Mouse (Mus musculus): ENCODE measurements around the gene Cmtr1. TPM values are rescaled to one million over a fixed set of nuclear protein-coding genes. Genes with fewer than 3 reads are reported as not detected.
A peak's percentile ranks its signal among the peaks of the same experiment; 100 is the strongest.

Cmtr1 gene
- polyA plus RNA-seq, 1 experiment from 2014 or later, result 65.1 TPM

GRCm38 (mm10) chr17:29669936-29670335 is 9.5 kb downstream of the Cmtr1 start:
- peak overlapping the region; percentile 11; the same call in 1 of the 2 replicates for H3K4me3 ChIP-seq (replicated peaks)
- no peaks in the 10 kb centered on the region for H3K9me3 ChIP-seq (replicated peaks)
- H3K4me1 ChIP-seq (replicated peaks), result peaks cover 41% of the 10 kb centered on the region
- peaks cover 80% of the 10 kb centered on the region for H3K36me3 ChIP-seq (replicated peaks)
- peak overlapping the region; percentile 41 for H3K9ac ChIP-seq
- peak; percentile 95 for ATAC-seq (ENCODE audit: insufficient read depth)
- H3K27ac ChIP-seq (replicated peaks), result peak overlapping the region; percentile 87
- no peaks in the 10 kb centered on the region for H3K27me3 ChIP-seq
- H3K4me2 ChIP-seq, result peak overlapping the region; percentile 56

GRCm38 (mm10) chr17:29671021-29671420 is 10.6 kb downstream of the Cmtr1 start:
- peaks cover 41% of the 10 kb centered on the region for H3K4me1 ChIP-seq (replicated peaks)
- no peaks in the 10 kb centered on the region for H3K27me3 ChIP-seq
- H3K9ac ChIP-seq, result no peak overlapping the region
- H3K9me3 ChIP-seq (replicated peaks), result no peaks in the 10 kb centered on the region
- peaks cover 81% of the 10 kb centered on the region for H3K36me3 ChIP-seq (replicated peaks)
- 87% methylated on average over 2 of the region's 2 CpGs for WGBS (ENCODE audit: insufficient replicate concordance)
- no peak overlapping the region for H3K4me3 ChIP-seq (replicated peaks)
- no peak overlapping the region for H3K4me2 ChIP-seq
- ATAC-seq (ENCODE audit: insufficient read depth), result no peak
- peak overlapping the region; percentile 87 for H3K27ac ChIP-seq (replicated peaks)

- WGBS (ENCODE audit: insufficient replicate concordance), result 82% methylated on average over 4 of the region's 4 CpGs
- no peak overlapping the region for H3K9ac ChIP-seq
- H3K9me3 ChIP-seq (replicated peaks), result no peaks in the 10 kb centered on the region
- H3K27me3 ChIP-seq, result no peaks in the 10 kb centered on the region
- no peak overlapping the region for H3K4me2 ChIP-seq
- peaks cover 30% of the 10 kb centered on the region for H3K4me1 ChIP-seq (replicated peaks)
- H3K36me3 ChIP-seq (replicated peaks), result peaks cover 82% of the 10 kb centered on the region
- H3K4me3 ChIP-seq (replicated peaks), result no peak overlapping the region
- 0 out of 2 replicates have a peak overlapping the region, but pooled peaks have one; percentile 12 for H3K27ac ChIP-seq (replicated peaks)
- no peak for ATAC-seq (ENCODE audit: insufficient read depth)
Observed at GRCm38 (mm10) chr17:29673325-29673724, 12.9 kb downstream of the Cmtr1 start.

- H3K36me3 ChIP-seq (replicated peaks), result peaks cover 99% of the 10 kb centered on the region
- no peak for ATAC-seq (ENCODE audit: insufficient read depth)
Observed at GRCm38 (mm10) chr17:29678526-29678925, 18.1 kb downstream of the Cmtr1 start.

GRCm38 (mm10) chr17:29679038-29679767 is 18.8 kb downstream of the Cmtr1 start:
- ATAC-seq (ENCODE audit: insufficient read depth), result no peak
- no peaks in the 10 kb centered on the region for H3K9me3 ChIP-seq (replicated peaks)
- no peak overlapping the region for H3K4me3 ChIP-seq (replicated peaks)
- H3K9ac ChIP-seq, result no peak overlapping the region
- peaks cover 14% of the 10 kb centered on the region for H3K4me1 ChIP-seq (replicated peaks)
- H3K36me3 ChIP-seq (replicated peaks), result peaks cover 99% of the 10 kb centered on the region
- 75% methylated on average over 6 of the region's 6 CpGs for WGBS (ENCODE audit: insufficient replicate concordance)
- no peak overlapping the region for H3K27ac ChIP-seq (replicated peaks)
- no peaks in the 10 kb centered on the region for H3K27me3 ChIP-seq
- no peak overlapping the region for H3K4me2 ChIP-seq

More at GRCm38 (mm10) chr17:29678526-29678925, 18.1 kb downstream of the Cmtr1 start:
- peaks cover 7% of the 10 kb centered on the region for H3K4me1 ChIP-seq (replicated peaks)
- no peaks in the 10 kb centered on the region for H3K27me3 ChIP-seq
- no peak overlapping the region for H3K27ac ChIP-seq (replicated peaks)
- H3K4me3 ChIP-seq (replicated peaks), result no peak overlapping the region
- H3K9me3 ChIP-seq (replicated peaks), result no peaks in the 10 kb centered on the region
- no peak overlapping the region for H3K4me2 ChIP-seq
- WGBS (ENCODE audit: insufficient replicate concordance), result 79% methylated on average over 8 of the region's 8 CpGs
- no peak overlapping the region for H3K9ac ChIP-seq

- 0 out of 2 replicates have a peak overlapping the region, but pooled peaks have one; percentile 10 for H3K27ac ChIP-seq (replicated peaks)
- no peak for ATAC-seq (ENCODE audit: insufficient read depth)
- WGBS (ENCODE audit: insufficient replicate concordance), result 74% methylated on average over 2 of the region's 2 CpGs
Observed at GRCm38 (mm10) chr17:29680174-29680573, 19.8 kb downstream of the Cmtr1 start.

GRCm38 (mm10) chr17:29680921-29681320 is 20.5 kb downstream of the Cmtr1 start:
- Histone ChIP-seq H3K4me3 (replicated peaks) (no peak overlapping the region), H3K36me3 (replicated peaks) (peaks cover 99% of the 10 kb centered on the region), H3K4me2 (no peak overlapping the region), H3K9ac (no peak overlapping the region), H3K27me3 (no peaks in the 10 kb centered on the region), H3K27ac (replicated peaks) (no peak overlapping the region), H3K4me1 (replicated peaks) (peaks cover 31% of the 10 kb centered on the region), H3K9me3 (replicated peaks) (no peaks in the 10 kb centered on the region)
- 63% methylated on average over 2 of the region's 2 CpGs for WGBS (ENCODE audit: insufficient replicate concordance)
- no peak for ATAC-seq (ENCODE audit: insufficient read depth)

More at GRCm38 (mm10) chr17:29680174-29680573, 19.8 kb downstream of the Cmtr1 start:
- Histone ChIP-seq H3K9ac (no peak overlapping the region), H3K36me3 (replicated peaks) (peaks cover 99% of the 10 kb centered on the region), H3K4me1 (replicated peaks) (peaks cover 24% of the 10 kb centered on the region), H3K4me2 (no peak overlapping the region), H3K4me3 (replicated peaks) (no peak overlapping the region), H3K27me3 (no peaks in the 10 kb centered on the region), H3K9me3 (replicated peaks) (no peaks in the 10 kb centered on the region)

GRCm38 (mm10) chr17:29681669-29682068 is 21.3 kb downstream of the Cmtr1 start:
- peaks cover 39% of the 10 kb centered on the region for H3K4me1 ChIP-seq (replicated peaks)
- no peaks in the 10 kb centered on the region for H3K9me3 ChIP-seq (replicated peaks)
- ATAC-seq (ENCODE audit: insufficient read depth), result no peak
- 90% methylated on average over 9 of the region's 9 CpGs for WGBS (ENCODE audit: insufficient replicate concordance)
- no peak overlapping the region; the same call in 1 of the 2 replicates for H3K27ac ChIP-seq (replicated peaks)
- no peak overlapping the region for H3K4me2 ChIP-seq
- H3K4me3 ChIP-seq (replicated peaks), result no peak overlapping the region
- no peak overlapping the region for H3K9ac ChIP-seq
- no peaks in the 10 kb centered on the region for H3K27me3 ChIP-seq
- H3K36me3 ChIP-seq (replicated peaks), result peaks cover 99% of the 10 kb centered on the region

- Histone ChIP-seq H3K27ac (replicated peaks) (no peak overlapping the region), H3K4me1 (replicated peaks) (peaks cover 45% of the 10 kb centered on the region)
Observed at GRCm38 (mm10) chr17:29682261-29682660, 21.9 kb downstream of the Cmtr1 start.

GRCm38 (mm10) chr17:29683127-29683526 is 22.7 kb downstream of the Cmtr1 start:
- Histone ChIP-seq H3K27ac (replicated peaks) (no peak overlapping the region), H3K9me3 (replicated peaks) (no peaks in the 10 kb centered on the region), H3K4me1 (replicated peaks) (peaks cover 52% of the 10 kb centered on the region), H3K4me3 (replicated peaks) (no peak overlapping the region), H3K36me3 (replicated peaks) (peaks cover 99% of the 10 kb centered on the region), H3K9ac (no peak overlapping the region), H3K4me2 (no peak overlapping the region), H3K27me3 (no peaks in the 10 kb centered on the region)
- no peak for ATAC-seq (ENCODE audit: insufficient read depth)
- 75% methylated on average over 2 of the region's 2 CpGs for WGBS (ENCODE audit: insufficient replicate concordance)

More at GRCm38 (mm10) chr17:29682261-29682660, 21.9 kb downstream of the Cmtr1 start:
- Histone ChIP-seq H3K36me3 (replicated peaks) (peaks cover 99% of the 10 kb centered on the region), H3K27me3 (no peaks in the 10 kb centered on the region), H3K9ac (no peak overlapping the region), H3K4me3 (replicated peaks) (no peak overlapping the region), H3K4me2 (no peak overlapping the region), H3K9me3 (replicated peaks) (no peaks in the 10 kb centered on the region)
- 86% methylated on average over 7 of the region's 7 CpGs for WGBS (ENCODE audit: insufficient replicate concordance)
- no peak for ATAC-seq (ENCODE audit: insufficient read depth)

- Histone ChIP-seq H3K27ac (replicated peaks) (peak overlapping the region; percentile 31), H3K4me3 (replicated peaks) (no peak overlapping the region), H3K4me1 (replicated peaks) (peaks cover 54% of the 10 kb centered on the region), H3K4me2 (no peak overlapping the region), H3K36me3 (replicated peaks) (peaks cover 97% of the 10 kb centered on the region), H3K27me3 (no peaks in the 10 kb centered on the region), H3K9ac (no peak overlapping the region), H3K9me3 (replicated peaks) (no peaks in the 10 kb centered on the region)
- peak; percentile 37; the same call in 1 of the 2 replicates for ATAC-seq (ENCODE audit: insufficient read depth)
- WGBS (ENCODE audit: insufficient replicate concordance), result 30% methylated on average over 4 of the region's 4 CpGs
Observed at GRCm38 (mm10) chr17:29684275-29684674, 23.9 kb downstream of the Cmtr1 start.
